Mouse (Mus musculus) stomach, embryonic 14.5 days (tissue): ENCODE results near the gene Gpr37. TPM values are rescaled to one million over a fixed set of nuclear protein-coding genes. Genes with fewer than 3 reads are reported as not detected.
A peak's percentile ranks its signal among the peaks of the same experiment; 100 is the strongest.

Experiments
- ATAC-seq: fragments of 200-750 bp; cut with Nextera tagmentation; 2 replicates; pipeline ENCODE4 v1.8.0; 2017; ENCODE audit warnings: low read depth, moderate TSS enrichment; ENCODE audit not compliant: insufficient number of reproducible peaks, insufficient read depth, low FRiP score
- H3K27ac ChIP-seq: fragments of 300-500 bp; sonication (generic); 2 replicates; pipeline ENCODE4 v1.5.1; 2014; ENCODE audit warnings: mild to moderate bottlenecking, low read length, moderate library complexity, mixed read lengths
- H3K27me3 ChIP-seq: fragments of 300-500 bp; sonication (generic); 2 replicates; pipeline ENCODE4 v1.6.1; 2014; ENCODE audit warnings: low read length, control low read depth, mixed read lengths; ENCODE audit not compliant: control insufficient read depth, insufficient read depth
- H3K36me3 ChIP-seq: fragments of 300-500 bp; sonication (generic); 2 replicates; pipeline ENCODE4 v1.6.1; 2014; ENCODE audit warnings: mild to moderate bottlenecking, control low read depth, low read length, moderate library complexity, mixed read lengths; ENCODE audit not compliant: control insufficient read depth, insufficient read depth
- H3K4me1 ChIP-seq: fragments of 300-500 bp; sonication (generic); 2 replicates; pipeline ENCODE4 v1.6.1; 2014; ENCODE audit warnings: low read length, control low read depth, mixed read lengths; ENCODE audit not compliant: control insufficient read depth, insufficient read depth
- H3K4me2 ChIP-seq: fragments of 300-500 bp; sonication (generic); replicated peaks from 2 replicates; pipeline ENCODE4 v1.6.1; 2014; ENCODE audit warnings: low read depth, low read length, control low read depth
- H3K4me3 ChIP-seq: fragments of 300-500 bp; sonication (generic); 2 replicates; pipeline ENCODE4 v1.5.1; 2014; ENCODE audit warnings: low read depth, low read length, control low read depth
- H3K9ac ChIP-seq: fragments of 300-500 bp; sonication (generic); replicated peaks from 2 replicates; pipeline ENCODE4 v1.6.1; 2014; ENCODE audit warnings: low read depth, mild to moderate bottlenecking, control low read depth, low read length, moderate library complexity, mixed read lengths
- H3K9me3 ChIP-seq: fragments of 300-500 bp; sonication (generic); 2 replicates; pipeline ENCODE4 v1.6.1; 2016; ENCODE audit warnings: low read depth, low read length, control low read depth; ENCODE audit not compliant: control insufficient read depth
- WGBS: fragments of 180-500 bp; shearing (Covaris S2); extraction: QIAGEN DNeasy Blood & Tissue Kit; methylation state at CpG from one replicate; pipeline ENCODE4 v1.1.7; 2014; 5-methylcytosine and 5-hydroxymethylcytosine counted together
- polyA plus RNA-seq: library from polyadenylated mRNA; unstranded; fragments of >200 nt; fragmentation: Nextera tagmentation; extraction: Ambion mirVana; gene quantifications from 2 replicates; pipeline ENCODE4 v1.2.1, GENCODE M21; 2014

Gpr37 gene
- polyA plus RNA-seq = 2.4 and 2.6 TPM in 2 replicates

DNA sequence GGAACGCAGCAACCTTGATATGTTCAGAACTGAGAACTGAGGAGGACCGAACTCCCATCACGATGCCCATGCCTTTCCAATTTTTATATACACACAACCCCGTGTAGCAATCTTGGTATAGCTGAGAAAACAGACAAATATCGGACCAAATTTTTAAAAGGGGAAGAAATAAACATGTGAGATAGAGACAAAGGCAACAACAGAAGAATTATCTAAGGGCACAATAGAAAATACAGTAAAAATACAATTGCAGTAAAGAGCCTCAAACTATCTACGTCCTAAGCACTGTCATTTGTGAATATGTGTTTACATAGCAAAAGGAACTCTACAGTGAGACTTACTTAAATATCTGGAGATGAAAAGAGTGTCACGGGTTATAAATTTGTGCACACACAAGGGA is at the start of gene Gpr37:
TSS of gene Gpr37 (minus strand) at position 101 of the 400 bp plus-strand sequence.
- H3K36me3 ChIP-seq = no peaks in the 10 kb centered on the region
- H3K9me3 ChIP-seq = no peaks in the 10 kb centered on the region
- 30% methylated on average over 7 of the region's 7 CpGs for WGBS
- peaks cover 4% of the 10 kb centered on the region; the same call in 1 of the 2 replicates for H3K4me1 ChIP-seq
- no peak for ATAC-seq
- H3K4me2 ChIP-seq = peak within 1 kb of the TSS; percentile 94
- peak within 1 kb of the TSS; percentile 52 for H3K4me3 ChIP-seq
- peak within 1 kb of the TSS; percentile 48 for H3K27ac ChIP-seq
- peak within 1 kb of the TSS; percentile 21; the same call in 1 of the 2 replicates for H3K9ac ChIP-seq
- H3K27me3 ChIP-seq = no peaks in the 10 kb centered on the region

DNA sequence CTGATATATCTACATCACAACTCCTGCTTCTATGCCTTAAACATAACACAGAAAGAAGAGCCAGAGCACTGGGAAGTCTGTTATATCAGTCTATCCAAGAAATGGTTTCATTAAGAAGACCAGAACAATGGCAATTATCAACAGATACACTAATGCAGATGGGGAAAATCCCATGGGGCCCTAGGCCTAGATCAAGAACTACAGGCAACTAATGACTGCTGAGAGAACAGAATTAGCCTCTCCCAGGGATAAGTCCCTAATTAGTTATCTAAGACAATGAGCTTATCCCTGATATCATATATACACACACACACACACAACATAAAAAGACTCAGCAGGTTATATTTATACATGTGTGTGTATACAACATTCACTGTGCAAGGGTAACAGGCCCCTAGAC is 46.0 kb upstream of the Gpr37 start:
- no peak for ATAC-seq
- Histone ChIP-seq H3K9me3 (no peaks in the 10 kb centered on the region), H3K36me3 (no peaks in the 10 kb centered on the region), H3K4me1 (no peaks in the 10 kb centered on the region), H3K4me3 (no peak overlapping the region), H3K4me2 (no peak overlapping the region), H3K27me3 (no peaks in the 10 kb centered on the region), H3K9ac (no peak overlapping the region), H3K27ac (no peak overlapping the region)

DNA sequence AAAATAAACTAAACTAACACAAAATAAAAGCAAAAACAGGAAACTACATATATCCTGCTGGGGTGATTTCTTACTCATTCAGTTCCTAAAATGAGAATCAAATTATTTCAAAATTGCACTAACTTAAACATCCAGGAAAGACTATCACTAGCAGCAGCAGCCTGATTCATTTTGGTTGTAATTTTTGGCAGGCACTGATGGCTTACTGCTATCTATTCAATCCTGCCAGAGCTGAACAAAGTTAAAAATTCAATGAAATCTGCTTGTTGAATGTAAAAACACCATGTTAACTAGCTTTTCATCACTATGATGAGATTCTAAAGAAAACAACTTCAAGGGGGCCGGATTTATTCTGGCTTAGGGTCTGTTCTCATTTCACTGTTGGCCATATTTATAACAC is 36.0 kb upstream of the Gpr37 start:
- H3K4me3 ChIP-seq = no peak overlapping the region
- no peaks in the 10 kb centered on the region for H3K4me1 ChIP-seq
- no peak overlapping the region for H3K4me2 ChIP-seq
- 83% methylated on average over 1 of the region's 1 CpGs for WGBS
- no peaks in the 10 kb centered on the region for H3K27me3 ChIP-seq
- ATAC-seq = no peak
- no peaks in the 10 kb centered on the region for H3K9me3 ChIP-seq
- H3K36me3 ChIP-seq = no peaks in the 10 kb centered on the region
- H3K27ac ChIP-seq = no peak overlapping the region
- H3K9ac ChIP-seq = no peak overlapping the region

DNA sequence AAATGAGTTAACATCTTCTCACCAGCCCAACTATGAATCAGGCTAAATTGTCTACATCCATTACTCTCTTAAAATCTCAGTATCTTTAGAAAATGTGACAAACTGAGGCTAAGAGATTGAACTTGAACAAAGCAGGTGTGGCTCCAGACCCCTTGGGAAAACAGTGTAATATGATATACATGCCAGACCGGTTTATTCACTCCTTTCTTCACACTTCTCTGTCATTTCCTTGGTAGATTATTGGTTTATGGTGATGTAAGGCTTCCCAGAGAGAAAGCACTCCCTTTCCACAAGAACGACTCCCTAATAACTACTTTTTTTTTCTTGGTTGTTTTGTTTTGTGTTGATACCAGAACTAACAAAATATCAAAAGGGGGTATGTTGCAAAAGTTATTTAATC is 20.1 kb upstream of the Gpr37 start:
- Histone ChIP-seq H3K4me3 (no peak overlapping the region), H3K27ac (no peak overlapping the region), H3K9ac (no peak overlapping the region), H3K9me3 (no peaks in the 10 kb centered on the region), H3K4me2 (no peak overlapping the region), H3K27me3 (no peaks in the 10 kb centered on the region), H3K4me1 (no peaks in the 10 kb centered on the region), H3K36me3 (no peaks in the 10 kb centered on the region)
- peak; percentile 91 for ATAC-seq
- 28% methylated on average over 2 of the region's 2 CpGs for WGBS

DNA sequence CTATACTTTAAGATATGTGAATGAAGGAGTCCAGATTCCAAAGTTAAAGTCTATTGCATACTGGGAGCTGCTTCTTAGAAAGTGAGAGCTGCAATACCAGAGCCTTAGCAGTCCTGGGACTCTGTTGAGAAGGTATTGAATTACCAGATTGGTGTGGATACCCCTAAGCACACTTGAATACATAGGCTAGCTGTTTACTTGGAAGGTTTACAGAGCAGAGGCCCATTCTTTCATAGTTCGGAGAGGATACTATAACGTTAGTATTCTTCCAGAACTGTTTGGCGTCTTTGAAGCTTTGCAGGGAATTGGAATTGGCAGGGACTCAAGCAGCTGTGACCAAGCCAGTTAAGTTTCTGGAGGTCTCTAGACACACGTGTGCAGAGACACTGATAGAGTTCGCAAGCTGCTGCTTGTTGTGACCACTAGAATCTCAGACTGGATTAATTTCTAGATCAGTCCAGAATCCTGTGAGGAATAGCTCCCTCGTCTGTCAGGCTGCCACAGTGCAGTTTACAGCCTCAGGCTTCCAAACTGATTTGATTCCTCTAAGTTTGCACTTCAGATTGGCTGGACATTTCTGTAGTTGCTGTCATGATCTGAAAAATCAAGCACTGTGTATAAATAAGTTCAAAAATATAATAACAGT is 18.8 kb upstream of the Gpr37 start:
- Histone ChIP-seq H3K4me3 (no peak overlapping the region), H3K9ac (no peak overlapping the region), H3K4me1 (no peaks in the 10 kb centered on the region), H3K36me3 (no peaks in the 10 kb centered on the region), H3K4me2 (peak overlapping the region; percentile 6; the same call in 1 of the 2 replicates), H3K27me3 (no peaks in the 10 kb centered on the region), H3K9me3 (no peaks in the 10 kb centered on the region), H3K27ac (no peak overlapping the region; the same call in 1 of the 2 replicates)
- 20% methylated on average over 6 of the region's 6 CpGs for WGBS
- peak; percentile 67; the same call in 1 of the 2 replicates for ATAC-seq

DNA sequence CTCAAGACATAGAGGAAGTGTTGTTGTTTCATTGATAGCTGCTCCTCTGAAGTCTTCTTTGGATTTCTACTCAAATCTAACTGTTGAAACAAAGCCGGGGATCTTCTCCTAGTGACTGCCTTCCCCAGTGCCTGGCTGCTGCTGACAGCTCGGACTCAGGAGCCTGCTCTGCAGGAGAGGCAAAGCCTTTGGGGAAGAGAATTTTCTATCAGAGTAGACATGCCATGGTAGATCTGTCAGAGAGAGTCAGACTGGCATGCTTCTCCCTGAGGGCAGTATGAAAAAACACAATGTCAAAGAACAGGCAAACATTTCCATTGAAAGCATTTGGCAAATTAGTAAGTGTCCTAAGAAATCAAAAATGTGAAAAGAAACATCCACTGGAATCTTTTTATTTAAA is 9.4 kb upstream of the Gpr37 start:
- ATAC-seq = no peak
- Histone ChIP-seq H3K9me3 (no peaks in the 10 kb centered on the region), H3K4me1 (no peaks in the 10 kb centered on the region), H3K9ac (no peak overlapping the region), H3K27ac (no peak overlapping the region), H3K4me2 (no peak overlapping the region), H3K36me3 (no peaks in the 10 kb centered on the region), H3K4me3 (no peak overlapping the region), H3K27me3 (no peaks in the 10 kb centered on the region)
- 47% methylated on average over 2 of the region's 2 CpGs for WGBS

DNA sequence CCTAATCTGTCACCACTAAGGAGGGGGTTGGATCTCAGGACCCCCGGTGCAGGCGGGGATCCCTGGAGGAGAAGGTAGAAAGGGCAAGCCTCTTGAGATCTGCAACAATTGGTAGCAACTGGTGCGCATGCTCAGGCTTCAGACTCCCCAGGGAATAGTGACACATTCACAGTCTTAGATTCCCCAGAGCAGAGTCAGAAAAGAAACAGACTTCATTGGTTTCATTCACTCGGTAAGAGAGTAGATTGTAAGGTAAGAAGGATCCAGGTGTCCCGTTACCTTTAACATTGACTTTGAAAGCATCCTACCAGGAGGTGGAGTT is 284 bp downstream of the Gpr37 start:
- peak; percentile 43; the same call in 1 of the 2 replicates for ATAC-seq
- Histone ChIP-seq H3K9me3 (no peaks in the 10 kb centered on the region), H3K4me1 (peaks cover 4% of the 10 kb centered on the region; the same call in 1 of the 2 replicates), H3K27ac (peak overlapping the region; percentile 48; the same call in 1 of the 2 replicates), H3K4me2 (peak overlapping the region; percentile 94), H3K4me3 (peak overlapping the region; percentile 52), H3K9ac (0 out of 2 replicates have a peak overlapping the region, but pooled peaks have one; percentile 21), H3K36me3 (no peaks in the 10 kb centered on the region), H3K27me3 (no peaks in the 10 kb centered on the region)
- 2% methylated on average over 5 of the region's 5 CpGs for WGBS

DNA sequence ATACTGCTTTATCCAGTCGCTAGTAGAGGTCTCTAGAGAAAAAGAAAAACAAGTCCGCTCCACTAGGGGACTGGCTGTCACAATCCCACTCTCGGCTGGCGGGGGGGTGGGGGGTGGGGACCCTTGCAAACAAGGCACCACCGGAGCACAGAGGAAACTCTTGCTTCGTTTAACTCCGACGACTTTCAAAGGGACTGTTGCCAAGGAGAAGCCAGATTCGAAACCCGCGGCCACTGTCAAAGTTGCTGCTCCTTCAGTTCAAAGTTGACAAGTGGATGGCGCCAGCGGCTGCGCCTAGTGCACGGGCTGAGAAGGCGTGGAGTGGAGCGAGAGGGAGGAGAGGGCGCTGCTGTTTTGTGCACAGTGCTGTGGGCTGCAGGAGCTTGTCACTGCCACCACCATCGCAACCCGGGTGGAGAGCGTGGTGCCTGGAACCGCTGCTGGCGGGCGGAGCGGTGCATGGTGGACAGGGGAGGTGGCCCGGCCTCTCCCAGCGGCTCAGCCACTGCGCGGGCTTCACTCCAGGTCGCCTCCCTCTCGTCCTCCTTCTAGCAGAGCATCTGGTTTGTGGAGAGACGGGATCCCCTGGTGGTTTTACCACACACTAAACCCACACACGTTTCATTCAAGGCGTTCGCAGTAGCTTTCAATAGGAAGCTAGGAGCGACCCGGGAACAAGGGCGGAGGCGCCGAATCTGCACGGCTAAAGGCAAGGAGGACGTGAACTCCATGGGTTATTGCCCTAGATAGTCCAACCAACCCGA is 827 bp downstream of the Gpr37 start:
- no peaks in the 10 kb centered on the region for H3K36me3 ChIP-seq
- peak overlapping the region; percentile 21; the same call in 1 of the 2 replicates for H3K9ac ChIP-seq
- H3K9me3 ChIP-seq = no peaks in the 10 kb centered on the region
- no peaks in the 10 kb centered on the region for H3K27me3 ChIP-seq
- ATAC-seq = peak; percentile 75
- peaks cover 4% of the 10 kb centered on the region; the same call in 1 of the 2 replicates for H3K4me1 ChIP-seq
- peak overlapping the region; percentile 94 for H3K4me2 ChIP-seq
- H3K27ac ChIP-seq = peak overlapping the region; percentile 48
- peak overlapping the region; percentile 52 for H3K4me3 ChIP-seq
- under 1% methylated on average over 43 of the region's 43 CpGs for WGBS
